Mouse (Mus musculus) cerebellum, adult 2 months (tissue): Measurements from ENCODE around the gene Mad1l1. TPM values are rescaled to one million over a fixed set of nuclear protein-coding genes. Genes with fewer than 3 reads are reported as not detected.

Source experiments
- DNase-seq, 2 experiments: peaks; one replicate each; pipeline ENCODE4 v3.0.0; 2021
- H3K27ac ChIP-seq: fragments of 200-500 bp; 2 replicates; pipeline ENCODE4 v1.5.1; 2012; ENCODE audit warnings: low read length, control low read depth, inconsistent platforms; ENCODE audit not compliant: insufficient read depth
- H3K27me3 ChIP-seq: fragments of 200-500 bp; 2 replicates; pipeline ENCODE4 v1.6.1; 2012; ENCODE audit warnings: inconsistent platforms, mild to moderate bottlenecking, low read length, moderate library complexity; ENCODE audit not compliant: control insufficient read depth, insufficient read depth
- H3K4me1 ChIP-seq: fragments of 200-500 bp; 2 replicates; pipeline ENCODE4 v1.6.1; 2011; ENCODE audit warnings: low read length; ENCODE audit not compliant: control insufficient read depth, insufficient read depth
- H3K4me3 ChIP-seq: fragments of 200-500 bp; replicated peaks from 2 replicates; pipeline ENCODE3; 2011; ENCODE audit warnings: mild to moderate bottlenecking, low read depth, low read length, control low read depth; ENCODE audit not compliant: insufficient read depth
- CTCF ChIP-seq: fragments of 200-500 bp; IDR thresholded peaks from 2 replicates; pipeline ENCODE4 v1.5.1; 2011; ENCODE audit warnings: low read depth, mild to moderate bottlenecking, control low read depth, low read length, moderate library complexity, borderline replicate concordance; ENCODE audit not compliant: insufficient read depth
- POLR2A ChIP-seq: fragments of 200-500 bp; IDR thresholded peaks from 2 replicates; pipeline ENCODE4 v1.6.1; 2011; ENCODE audit warnings: low read length, control low read depth, borderline replicate concordance; ENCODE audit not compliant: insufficient read depth
- WGBS: fragments of 180-500 bp; shearing (Covaris S2); methylation state at CpG from one replicate; pipeline ENCODE4 v1.1.7; 2018; 5-methylcytosine and 5-hydroxymethylcytosine counted together
- polyA plus RNA-seq: library from polyadenylated mRNA; depleted of rRNA; stranded (reverse); fragments of >200 nt; gene quantifications from 2 replicates; pipeline ENCODE4 v1.2.3, GENCODE M21; 2012

Mad1l1 gene
- polyA plus RNA-seq, 1 experiment = 25.3 TPM

DNA sequence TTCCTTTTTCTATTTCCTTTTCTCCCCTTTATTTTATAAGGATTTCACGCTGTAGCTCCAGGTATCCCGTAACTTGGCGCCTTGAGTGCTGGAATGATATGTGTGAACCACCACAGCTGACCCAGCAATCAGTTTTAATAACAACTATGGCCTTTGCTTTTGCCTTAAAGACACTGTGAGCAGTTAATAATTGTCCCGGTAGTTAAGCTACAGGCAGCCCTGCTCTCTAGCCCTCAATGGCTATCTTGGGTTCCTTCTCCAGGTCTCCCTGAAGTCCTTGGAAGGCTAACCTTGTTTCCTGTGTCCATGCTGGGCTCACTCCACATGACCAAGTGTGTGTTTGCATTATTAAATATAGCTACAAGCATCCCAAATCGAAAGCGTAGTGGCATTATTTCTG is 237.0 kb downstream of the Mad1l1 start:
- Histone ChIP-seq H3K4me3 (no peak overlapping the region), H3K27ac (no peak overlapping the region), H3K27me3 (no peaks in the 10 kb centered on the region), H3K4me1 (no peaks in the 10 kb centered on the region)
- 93% methylated on average over 6 of the region's 6 CpGs for WGBS
- DNase-seq = no peak
- TF ChIP-seq POLR2A (no peak), CTCF (no peak)

DNA sequence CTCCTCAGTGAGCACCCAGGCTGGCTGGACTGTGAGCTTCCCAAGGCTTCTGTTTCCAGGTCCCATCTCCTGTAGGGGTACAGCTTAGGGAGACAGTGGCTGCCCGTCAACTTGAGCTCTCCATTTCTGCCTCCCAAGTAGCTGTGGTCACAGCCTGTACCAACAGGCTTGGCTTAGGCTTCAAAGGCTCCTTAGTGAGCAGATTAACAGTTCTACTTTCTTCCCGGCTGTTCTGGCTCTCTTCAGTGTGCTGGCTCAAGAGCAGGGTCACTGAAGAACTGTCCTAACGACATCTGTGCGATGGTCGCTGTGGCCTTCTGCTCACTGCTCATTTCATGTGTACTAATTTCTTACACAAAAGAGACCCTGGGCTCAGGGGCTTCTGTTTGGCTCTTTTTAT is 237.4 kb downstream of the Mad1l1 start:
- no peak for DNase-seq
- TF ChIP-seq CTCF (no peak), POLR2A (no peak)
- Histone ChIP-seq H3K27ac (no peak overlapping the region), H3K27me3 (no peaks in the 10 kb centered on the region), H3K4me3 (no peak overlapping the region), H3K4me1 (no peaks in the 10 kb centered on the region)
- WGBS = 78% methylated on average over 5 of the region's 5 CpGs

DNA sequence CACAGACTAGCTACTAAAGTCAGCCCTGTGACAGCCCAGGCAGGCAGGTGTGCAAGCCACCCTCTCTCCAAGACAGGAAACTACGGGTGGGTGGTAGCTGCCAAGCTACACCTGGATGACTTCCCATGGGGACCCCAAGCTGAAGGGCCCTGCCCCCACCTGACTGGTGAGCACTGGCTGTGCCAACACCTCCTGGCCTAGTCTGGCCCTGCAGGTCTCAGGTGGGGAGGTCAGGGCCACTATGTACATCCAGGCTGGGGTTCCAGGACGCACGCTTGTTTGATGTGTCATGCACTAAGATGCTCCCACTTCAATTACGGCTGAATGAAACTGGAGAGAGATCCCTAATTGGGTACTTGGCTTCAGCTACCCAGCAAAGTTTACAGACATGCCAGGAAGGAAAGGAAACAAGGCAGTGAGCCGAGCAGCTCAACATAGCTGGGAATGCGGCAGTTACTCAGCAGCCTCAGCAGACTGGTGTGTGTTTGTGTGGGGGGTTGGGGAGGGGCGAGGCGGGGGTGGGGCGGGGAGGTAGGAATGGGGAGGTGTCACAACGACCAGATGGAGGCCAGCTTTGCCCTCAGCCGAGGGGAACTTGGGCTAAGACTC is 239.0 kb downstream of the Mad1l1 start:
- no peak overlapping the region for H3K4me3 ChIP-seq
- TF ChIP-seq POLR2A (no peak), CTCF (no peak)
- 56% methylated on average over 11 of the region's 11 CpGs for WGBS
- H3K27ac ChIP-seq = no peak overlapping the region
- no peaks in the 10 kb centered on the region for H3K4me1 ChIP-seq
- no peak for DNase-seq
- no peaks in the 10 kb centered on the region for H3K27me3 ChIP-seq

DNA sequence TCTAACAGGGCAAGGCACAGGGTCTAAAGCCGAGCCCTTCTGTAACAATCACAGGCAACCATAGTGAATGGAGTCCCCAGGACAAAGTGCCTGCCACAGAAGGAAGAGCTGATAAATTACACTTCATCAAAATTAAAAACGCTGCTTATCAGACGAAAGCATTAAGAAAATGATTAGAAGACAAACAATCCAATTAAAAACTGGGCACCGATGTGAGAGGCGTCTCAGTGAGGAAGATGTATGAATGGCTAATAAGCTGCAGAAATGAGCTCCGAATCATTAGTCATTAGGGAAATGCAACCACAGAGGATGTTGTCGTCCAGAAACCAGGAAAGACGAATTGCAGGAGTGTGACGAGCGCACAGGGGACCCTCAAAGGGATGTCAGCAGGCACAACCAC is 240.3 kb downstream of the Mad1l1 start:
- Histone ChIP-seq H3K4me1 (no peaks in the 10 kb centered on the region), H3K4me3 (no peak overlapping the region), H3K27ac (no peak overlapping the region), H3K27me3 (no peaks in the 10 kb centered on the region)
- no peak for DNase-seq
- 97% methylated on average over 10 of the region's 10 CpGs for WGBS
- no peak for TF ChIP-seq POLR2A
- no peak for TF ChIP-seq CTCF

DNA sequence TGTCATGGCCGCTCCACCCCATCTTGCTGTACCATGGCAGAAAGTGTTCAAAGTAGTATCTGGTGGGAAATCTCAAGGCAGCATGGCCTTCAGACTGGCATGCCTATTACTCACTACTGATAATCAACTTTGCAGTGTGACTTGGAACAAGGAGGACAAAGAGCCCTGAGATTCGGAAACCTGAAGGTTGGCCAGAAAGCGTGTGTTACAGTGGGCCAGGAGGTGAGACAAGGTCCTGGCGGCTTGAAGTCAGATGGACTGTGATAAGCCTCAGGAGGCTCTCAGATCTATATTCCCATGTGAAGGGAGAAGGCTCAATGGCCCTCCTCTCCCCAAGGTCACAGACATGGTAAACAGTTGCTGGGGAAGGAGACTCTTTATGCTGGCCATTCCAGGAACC is 241.8 kb downstream of the Mad1l1 start:
- no peak overlapping the region for H3K4me3 ChIP-seq
- 96% methylated on average over 4 of the region's 4 CpGs for WGBS
- no peak overlapping the region for H3K27ac ChIP-seq
- H3K4me1 ChIP-seq = no peaks in the 10 kb centered on the region
- DNase-seq = no peak
- no peak for TF ChIP-seq POLR2A
- TF ChIP-seq CTCF = no peak
- no peaks in the 10 kb centered on the region for H3K27me3 ChIP-seq

DNA sequence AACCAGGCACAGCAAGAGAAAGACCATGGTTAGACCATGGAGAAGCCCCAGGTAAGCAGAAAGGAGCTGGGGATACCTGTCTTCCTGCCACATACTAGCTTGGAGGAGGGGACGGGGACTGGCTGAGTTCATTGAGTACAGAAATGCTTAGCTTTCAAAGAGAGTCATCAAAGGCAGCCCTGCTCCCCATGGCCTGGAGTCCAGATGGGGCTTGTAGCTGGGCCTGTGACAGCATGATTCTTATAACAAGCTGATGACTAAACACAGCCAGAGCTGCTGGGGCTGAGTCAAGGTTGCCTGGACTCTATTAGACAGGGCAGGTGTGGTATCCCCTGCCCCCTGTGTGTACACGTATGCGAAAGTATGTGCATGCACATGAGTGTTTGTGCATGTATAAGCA is 242.9 kb downstream of the Mad1l1 start:
- no peak overlapping the region for H3K4me3 ChIP-seq
- no peak overlapping the region for H3K27ac ChIP-seq
- TF ChIP-seq POLR2A = no peak
- no peak for TF ChIP-seq CTCF
- 93% methylated on average over 3 of the region's 3 CpGs for WGBS
- no peak for DNase-seq
- no peaks in the 10 kb centered on the region for H3K4me1 ChIP-seq
- H3K27me3 ChIP-seq = no peaks in the 10 kb centered on the region

DNA sequence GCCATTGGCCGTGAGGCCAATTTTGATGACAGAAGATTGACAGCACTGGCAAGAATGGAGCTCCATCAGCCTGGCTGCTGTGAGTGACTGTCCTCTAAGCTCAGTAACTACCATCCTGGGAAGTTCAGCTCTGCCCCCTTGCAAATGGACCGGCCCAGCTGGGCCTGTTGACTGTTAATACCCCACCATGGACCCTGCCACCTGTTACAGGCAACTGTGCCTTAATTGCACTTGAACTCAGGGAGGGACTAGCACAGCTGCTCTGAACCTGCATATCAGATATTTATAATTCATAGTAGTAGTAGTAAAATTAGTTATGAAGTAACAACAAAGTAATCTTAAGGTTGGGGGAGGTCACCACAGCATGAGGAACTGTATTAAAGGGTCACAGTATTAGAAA is 244.9 kb downstream of the Mad1l1 start:
- no peak for DNase-seq
- no peaks in the 10 kb centered on the region for H3K4me1 ChIP-seq
- 99% methylated on average over 2 of the region's 2 CpGs for WGBS

DNA sequence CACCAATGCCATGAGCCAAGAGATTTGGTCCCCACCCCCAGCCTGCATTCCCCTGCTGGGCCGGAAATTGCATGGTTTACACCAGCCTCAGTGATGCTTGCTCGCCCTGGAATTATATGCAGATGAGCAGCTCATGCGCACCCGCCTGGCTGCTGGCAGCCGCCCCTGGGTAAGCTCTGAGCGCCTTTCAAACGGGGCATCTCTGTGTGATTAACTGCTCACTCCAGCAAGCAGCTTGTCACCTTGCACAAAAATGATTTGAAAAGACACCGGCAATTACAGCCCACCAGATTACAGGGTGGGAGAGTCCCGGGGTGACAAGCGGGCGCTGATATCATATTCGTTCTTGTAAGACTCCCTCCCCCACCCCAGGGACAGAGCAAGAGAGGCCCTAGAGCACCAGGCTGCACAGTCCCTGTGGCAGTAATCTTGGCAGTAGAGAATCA is 247.7 kb downstream of the Mad1l1 start:
- Histone ChIP-seq H3K4me3 (no peak overlapping the region), H3K27ac (no peak overlapping the region), H3K27me3 (no peaks in the 10 kb centered on the region), H3K4me1 (no peaks in the 10 kb centered on the region)
- WGBS = 76% methylated on average over 12 of the region's 12 CpGs
- TF ChIP-seq CTCF = no peak
- no peak for TF ChIP-seq POLR2A
- no peak for DNase-seq

More for the DNA sequence above, 244.9 kb downstream of the Mad1l1 start:
- H3K4me3 ChIP-seq = no peak overlapping the region
- TF ChIP-seq POLR2A = no peak
- TF ChIP-seq CTCF = no peak
- no peak overlapping the region for H3K27ac ChIP-seq
- no peaks in the 10 kb centered on the region for H3K27me3 ChIP-seq

DNA sequence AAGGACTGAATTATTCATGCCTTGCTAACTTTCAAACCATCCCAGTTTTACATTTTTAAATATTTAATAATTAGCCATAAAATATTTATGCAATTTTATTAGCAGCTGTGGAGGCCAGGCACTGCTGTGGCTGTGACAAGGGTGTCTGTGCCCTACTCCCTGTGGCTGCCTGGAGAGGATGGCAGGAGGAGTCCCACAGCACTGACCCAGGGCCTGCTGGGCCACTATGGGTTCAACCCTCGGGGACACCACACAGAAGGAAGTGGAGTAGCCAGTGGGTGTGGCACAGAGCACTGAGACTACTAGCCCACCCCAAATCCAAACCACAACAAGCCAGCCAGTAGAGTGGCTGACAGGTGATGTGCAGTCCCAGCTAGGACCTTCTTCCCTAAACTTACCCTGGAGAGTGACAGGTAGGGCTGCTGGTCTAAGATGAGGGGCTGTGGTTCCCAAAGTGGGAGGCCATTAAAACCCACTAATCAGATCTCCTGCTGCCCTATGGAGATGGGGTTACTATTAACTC is 248.1 kb downstream of the Mad1l1 start:
- Histone ChIP-seq H3K27ac (no peak overlapping the region), H3K4me1 (peaks cover 4% of the 10 kb centered on the region), H3K27me3 (no peaks in the 10 kb centered on the region), H3K4me3 (no peak overlapping the region)
- no peak for DNase-seq
- 64% methylated on average over 1 of the region's 1 CpGs for WGBS
- TF ChIP-seq CTCF = no peak
- TF ChIP-seq POLR2A = no peak
